Mouse (Mus musculus): ENCODE data around the gene Dclk3.

The Dclk3 gene

DNA sequence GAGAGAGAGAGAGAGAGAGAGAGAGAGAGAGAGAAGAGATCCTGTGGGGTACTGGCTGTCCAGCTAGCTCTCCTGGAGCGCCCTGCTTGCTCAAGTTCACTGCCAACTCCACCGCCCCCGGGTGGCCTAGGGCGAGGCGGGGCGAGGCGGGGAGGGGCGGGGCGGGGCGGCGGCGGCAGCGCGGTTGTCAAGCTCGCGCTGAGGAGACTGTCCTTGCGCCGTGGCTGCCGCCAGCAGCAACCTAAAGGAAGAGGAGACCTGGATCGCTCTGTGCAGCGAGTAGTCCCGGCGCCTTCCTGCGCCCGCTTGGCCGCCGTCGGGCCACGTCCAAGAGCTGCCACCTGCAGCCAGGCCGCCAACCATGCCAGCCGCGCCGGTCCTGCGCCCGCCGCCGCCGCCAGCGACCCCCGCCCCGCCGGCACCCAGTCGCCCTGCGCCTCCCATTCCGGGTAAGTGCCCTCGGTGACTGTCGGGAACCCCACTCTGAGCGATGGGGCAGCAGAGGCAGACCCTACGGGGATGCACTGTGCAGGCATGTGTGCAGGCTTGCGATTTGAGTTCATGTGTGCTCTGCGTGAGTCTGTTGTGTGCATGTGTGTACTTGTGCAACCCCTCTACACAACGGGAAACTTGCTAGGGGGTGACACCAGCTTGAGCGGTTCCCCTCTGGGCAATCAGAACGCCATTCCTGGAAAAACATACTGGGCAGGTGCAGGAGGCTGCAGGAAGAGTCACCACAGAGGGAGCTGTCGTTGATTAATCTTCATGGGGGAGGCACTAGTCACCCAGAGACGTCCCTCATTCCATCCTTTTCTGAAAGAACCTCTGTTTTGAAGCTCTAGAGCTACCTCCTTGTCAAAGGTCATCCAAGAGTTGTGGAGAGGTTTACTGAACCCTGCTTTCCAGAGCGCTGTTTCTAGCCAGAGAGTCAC lies at the start of gene Dclk3:
TSS of gene Dclk3 (plus strand) at position 178 of the 932 bp plus-strand sequence.
- DNase-seq (ENCODE audit: low read depth, low spot score) = peak; percentile 54

DNA sequence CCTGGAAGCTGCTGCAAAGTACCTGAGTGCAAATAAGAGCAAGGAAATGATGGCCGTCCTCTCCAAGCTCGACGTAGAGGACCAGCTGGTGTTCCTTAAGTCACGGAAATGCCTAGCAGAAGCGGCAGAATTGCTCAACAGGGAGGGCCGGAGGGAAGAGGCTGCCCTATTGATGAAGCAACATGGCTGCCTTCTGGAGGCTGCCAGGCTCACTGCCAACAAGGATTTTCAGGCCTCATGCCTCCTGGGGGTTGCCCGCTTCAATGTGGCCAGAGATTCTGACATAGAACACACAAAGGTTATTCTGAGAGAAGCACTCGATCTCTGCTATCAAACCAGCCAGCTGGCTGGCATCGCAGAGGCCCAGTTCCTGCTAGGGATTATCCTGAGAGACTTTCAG lies 48.9 kb upstream of the Dclk3 start:
- no peak for DNase-seq (ENCODE audit: low read depth, low spot score)

DNA sequence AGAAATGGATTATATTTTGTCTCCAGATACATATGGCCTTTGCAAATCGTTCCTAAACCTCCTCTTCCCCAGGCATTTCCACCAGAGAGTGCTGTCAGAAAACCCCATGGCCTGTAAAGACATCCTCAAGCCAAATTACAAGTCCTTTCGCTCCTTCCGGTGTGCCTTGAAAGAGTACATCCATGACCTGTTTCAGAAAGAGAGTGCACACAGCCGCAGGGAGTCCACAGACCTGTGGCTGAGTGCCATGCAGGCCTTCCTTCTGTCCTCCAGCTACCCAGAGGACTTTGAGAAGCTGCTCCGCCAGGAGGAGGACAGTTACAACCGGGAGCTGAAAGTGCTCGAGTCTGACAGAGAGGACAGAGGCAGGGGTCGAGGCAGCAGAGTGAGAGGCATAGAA lies 47.8 kb upstream of the Dclk3 start:
- DNase-seq (ENCODE audit: low read depth, low spot score) = no peak

DNA sequence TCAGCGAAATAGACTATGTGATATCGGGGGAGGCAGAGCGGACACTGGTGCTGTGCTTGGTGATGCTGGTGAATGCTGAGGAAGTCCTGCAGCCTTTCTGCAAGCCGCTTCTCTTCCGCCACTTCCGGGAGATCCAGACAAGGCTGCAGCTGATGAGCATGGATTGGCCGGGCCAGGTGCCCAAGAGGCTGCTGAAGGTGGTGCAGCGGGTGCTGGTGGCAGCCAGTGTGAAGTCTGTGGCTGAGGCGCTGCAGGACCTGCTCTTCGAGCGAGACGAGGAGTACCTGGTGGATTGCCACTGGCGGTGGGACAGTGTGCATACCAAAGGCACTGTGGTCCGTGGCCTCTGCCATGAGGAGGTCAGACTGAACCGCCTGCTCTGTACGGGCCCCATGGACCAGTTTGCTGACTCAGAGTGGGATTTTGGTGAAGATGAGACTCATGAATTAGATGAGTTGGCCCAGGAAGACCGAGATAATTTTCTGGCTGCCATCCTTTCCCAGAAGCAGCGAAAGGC lies 46.9 kb upstream of the Dclk3 start:
- DNase-seq (ENCODE audit: low read depth, low spot score) = no peak

DNA sequence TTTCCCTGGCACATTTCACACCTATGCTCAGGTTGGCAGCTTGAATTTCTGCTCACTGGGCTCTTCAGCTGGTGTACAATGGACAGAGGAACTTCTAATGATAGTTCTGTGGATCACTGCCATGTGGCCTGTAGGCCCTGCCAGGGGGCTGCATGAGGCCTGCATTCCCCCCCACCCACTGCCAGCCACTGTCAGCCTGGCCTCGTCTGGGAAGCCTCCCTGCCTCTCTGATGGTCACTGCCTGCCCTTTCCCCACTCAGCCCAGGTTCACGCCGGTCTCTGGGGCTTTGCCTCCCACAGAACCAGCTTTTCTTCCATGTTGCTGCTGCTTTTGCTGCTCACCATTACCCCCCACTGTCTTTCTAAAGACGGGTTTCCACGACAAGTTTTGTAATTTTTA lies 43.6 kb upstream of the Dclk3 start:
- no peak for DNase-seq (ENCODE audit: low read depth, low spot score)

DNA sequence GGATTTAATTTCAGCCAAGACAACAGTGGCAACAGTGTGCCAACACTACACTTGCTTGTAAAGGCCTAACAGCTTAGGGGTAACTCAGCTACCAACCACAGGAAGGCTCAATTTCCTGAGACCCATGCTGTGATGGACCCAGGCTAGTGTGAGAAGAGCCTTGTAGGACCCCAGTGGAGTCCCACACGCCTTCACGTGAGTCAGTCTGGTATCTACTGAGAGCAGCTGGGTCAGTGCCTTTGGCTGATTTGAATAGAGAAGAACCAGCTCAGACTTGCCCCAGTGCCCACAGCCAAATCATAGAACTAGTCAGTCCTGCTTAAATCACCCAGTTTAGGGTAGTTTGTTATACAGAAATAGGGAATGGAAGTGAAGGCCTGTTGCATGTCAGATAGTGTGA lies 40.8 kb upstream of the Dclk3 start:
- no peak for DNase-seq (ENCODE audit: low read depth, low spot score)

DNA sequence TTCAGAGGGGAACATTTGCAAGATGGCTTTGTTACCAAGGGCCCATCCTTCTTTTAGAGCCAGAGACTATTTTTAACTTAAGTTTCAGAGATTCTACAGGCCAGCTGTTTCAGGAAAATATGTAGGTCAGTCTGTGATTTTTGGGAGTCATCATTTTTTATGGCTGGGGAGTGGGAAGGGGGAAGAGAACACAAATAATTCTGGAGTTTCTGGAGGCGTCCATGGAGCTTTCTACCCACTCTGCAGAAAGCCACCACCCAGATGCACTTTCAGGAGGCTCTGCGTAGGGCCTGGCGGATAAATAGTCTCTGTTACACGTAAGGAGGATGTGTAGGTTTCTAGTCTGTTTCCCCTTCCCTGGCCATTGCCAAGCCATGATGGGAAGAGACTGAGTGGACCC lies 38.8 kb upstream of the Dclk3 start:
- DNase-seq (ENCODE audit: low read depth, low spot score) = peak; percentile 59

DNA sequence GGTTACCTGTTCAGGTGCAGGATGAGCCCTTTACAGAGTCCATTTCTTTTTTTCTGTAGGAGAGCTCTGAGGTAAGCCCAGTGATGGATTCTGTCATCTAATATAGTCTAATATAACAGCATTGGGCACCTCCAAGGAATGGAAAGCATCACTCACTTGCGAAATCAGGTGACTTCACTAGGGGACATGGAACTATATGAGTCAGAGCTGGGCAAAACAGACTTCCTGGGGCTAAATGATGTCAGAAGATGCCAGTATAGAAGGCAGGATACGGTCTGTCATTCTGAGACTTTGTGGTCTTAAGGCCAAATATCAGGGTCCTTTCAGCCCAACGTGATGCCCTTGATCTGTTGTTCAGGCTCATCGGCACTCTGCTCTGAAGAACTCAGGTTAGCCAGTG lies 35.7 kb upstream of the Dclk3 start:
- DNase-seq (ENCODE audit: low read depth, low spot score) = no peak

DNA sequence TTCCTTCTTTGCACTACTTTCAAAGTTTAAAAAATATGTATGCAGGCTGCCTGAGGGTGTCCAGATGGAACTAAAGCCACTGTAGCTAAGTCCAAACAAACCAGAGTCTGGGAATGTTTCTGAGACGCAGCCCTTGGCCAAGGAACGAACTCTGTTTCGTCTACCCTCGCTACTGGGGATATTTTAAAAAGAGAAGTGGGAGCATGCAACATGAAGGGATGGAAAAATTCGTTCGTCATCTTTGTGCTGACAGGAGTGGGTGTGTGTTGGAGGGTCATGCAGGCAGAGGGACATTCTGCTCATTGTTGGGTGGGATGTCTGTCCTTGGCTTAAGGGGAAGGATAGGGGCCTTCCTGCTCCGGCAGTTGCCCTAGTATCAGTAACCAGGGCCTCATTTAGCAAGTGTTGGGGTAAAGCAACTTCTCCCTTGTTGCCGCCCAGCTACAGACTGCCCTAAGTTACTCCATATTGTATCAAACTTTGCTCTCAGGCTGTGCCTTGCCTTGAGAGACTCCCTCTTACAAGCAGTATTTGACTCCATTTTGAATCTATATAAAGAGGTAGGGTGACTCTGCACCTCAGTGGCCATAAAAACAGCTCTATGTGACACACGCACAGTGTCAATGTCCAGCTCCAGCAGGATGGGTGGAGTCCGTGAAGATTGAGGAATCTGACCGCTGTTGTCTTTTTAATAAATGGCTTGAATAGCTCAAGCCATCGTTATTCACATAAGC lies 34.4 kb upstream of the Dclk3 start:
- DNase-seq (ENCODE audit: low read depth, low spot score) = no peak

DNA sequence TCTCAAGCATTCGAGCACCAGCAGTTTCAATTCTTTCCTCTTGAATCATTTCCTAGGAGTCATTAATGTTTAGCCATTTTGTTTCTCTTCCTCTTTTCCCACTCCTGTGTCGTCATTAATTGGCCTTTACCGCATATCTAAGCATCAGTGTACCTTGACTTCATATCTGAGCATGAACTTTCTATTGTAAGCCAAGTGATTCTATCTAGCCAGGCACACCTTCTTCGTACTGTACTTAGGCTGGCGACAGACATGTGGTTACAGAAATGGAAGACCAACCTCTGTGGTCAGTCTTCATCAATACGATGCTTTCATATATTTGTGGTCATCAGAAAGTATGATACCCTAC lies 33.8 kb upstream of the Dclk3 start:
- DNase-seq (ENCODE audit: low read depth, low spot score) = no peak

DNA sequence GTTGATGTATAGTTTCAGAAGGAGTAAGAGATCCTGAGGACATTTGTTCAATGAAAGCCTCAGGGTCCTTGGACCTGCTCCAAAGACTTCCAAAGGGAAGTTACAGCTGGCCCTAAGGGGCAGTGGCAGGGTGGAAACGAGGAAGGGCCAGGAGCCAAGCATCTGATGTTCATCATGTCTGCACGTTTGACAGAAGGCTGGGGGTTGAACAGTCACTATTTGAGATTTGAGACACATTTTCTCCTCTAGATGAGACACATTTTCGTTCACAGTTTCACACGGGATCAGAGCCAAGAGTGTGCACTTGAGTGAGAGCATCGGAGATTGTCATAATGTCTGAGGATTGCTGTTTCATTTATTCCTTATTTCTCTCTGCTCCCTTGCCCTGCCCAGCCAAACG lies 30.9 kb upstream of the Dclk3 start:
- peak; percentile 76 for DNase-seq (ENCODE audit: low read depth, low spot score)

DNA sequence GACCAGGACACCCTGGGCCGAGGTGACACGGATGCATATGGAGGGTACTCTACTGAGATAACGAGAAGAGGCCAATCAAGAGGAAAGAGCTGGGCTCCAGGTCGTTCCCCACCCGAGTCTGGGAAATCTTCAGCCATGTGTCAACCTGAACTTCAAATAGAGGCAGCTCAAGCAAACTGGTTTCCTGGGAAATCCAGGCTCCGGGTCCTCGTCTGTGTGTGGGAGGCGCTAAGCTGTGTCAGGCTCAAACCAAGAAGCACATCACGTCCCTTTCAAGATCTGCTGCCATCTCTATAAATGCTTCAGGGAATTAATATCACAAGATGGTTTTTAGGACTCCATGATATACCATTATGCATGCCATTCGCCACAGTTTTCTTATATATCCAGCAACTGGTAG lies 30.5 kb upstream of the Dclk3 start:
- DNase-seq (ENCODE audit: low read depth, low spot score) = peak; percentile 74

DNA sequence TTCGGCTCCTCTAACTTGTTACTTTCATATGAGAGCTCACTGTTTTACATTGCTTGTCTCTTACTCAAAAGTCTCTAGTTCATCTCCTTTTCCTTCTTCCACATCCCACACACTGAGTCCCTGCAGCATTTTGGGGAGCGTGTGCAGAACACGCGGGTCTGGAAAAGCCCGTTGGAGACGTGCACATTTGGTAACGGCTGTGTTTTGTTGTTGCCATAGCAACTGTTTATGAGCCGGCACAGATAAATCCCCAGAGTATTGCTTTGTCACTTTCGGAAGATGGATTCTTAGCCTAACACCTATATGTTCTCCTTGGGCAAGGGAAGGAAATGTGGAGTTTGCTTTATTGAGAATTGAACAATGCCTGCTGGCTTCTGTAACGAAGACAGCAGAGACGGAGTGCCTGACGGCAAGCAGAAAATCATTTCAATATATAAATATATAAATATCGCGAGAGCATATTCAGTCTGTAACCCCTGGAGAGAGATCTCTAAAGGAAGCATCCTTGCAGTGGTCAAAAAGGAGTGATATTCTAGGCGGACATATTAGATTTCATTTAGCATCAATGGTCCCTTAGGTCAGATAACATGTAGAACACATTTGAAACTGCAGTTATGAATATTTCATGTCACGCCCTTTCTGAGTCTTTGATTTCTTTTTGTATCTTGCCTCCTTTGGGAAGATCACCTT lies 26.3 kb upstream of the Dclk3 start:
- DNase-seq (ENCODE audit: low read depth, low spot score) = peak; percentile 85

DNA sequence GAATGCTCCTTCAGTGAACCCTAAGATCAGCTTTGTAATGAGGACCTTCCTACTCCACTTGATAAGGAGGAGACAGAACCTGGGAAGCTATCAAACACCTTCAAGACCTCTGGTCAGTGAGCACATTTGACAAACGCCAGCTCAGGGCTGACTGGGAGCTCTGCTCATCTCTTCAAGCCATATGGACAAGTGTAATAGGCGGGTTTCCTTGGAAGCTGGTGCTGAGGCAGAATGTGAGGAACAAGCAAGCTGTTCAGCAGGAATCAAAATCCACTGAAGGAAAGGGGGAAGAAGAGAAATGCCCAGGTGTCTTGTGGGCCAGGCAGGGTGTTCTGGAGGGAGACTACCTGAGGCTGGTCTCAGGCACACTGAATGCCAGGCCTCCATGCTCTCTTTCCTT lies 17.0 kb upstream of the Dclk3 start:
- peak; percentile 55 for DNase-seq (ENCODE audit: low read depth, low spot score)

DNA sequence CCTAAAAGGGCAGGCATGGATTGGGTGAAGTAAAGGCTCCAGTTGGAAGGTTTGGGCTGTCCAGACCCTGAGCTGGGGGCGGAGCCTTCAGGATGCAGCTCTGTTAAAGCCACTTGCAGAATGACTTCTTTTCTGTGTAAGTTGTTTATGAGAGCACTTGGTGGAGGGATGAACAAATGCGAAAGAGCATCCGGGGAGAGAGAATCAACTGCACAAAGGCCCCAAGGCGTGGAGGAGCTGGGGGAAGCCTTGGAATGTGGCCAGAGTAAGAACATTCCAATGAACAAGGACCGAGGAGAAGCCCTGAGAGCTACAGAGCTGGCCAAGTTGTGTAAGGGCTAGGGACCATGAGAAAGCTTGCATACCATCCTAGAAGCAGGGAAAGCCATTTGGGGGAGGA lies 16.3 kb upstream of the Dclk3 start:
- no peak for DNase-seq (ENCODE audit: low read depth, low spot score)

DNA sequence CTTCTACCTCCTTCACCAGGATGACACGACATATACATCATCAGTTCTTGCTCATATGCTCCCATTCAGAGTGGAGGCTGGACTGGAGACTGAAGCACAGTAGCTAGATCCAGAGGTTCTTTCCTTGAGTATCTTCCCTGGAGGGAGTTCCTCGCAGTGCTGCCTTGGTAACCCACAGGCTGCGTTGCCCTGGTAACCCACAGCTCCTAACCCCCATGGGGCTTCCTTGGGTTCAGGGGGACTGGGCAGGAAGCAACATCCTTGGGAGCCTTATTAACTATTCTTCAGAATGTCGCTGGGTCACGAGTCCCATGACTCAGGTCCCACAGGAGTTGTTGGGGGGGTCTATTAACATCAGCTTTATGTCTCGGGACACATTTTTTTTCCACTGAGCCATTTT lies 13.8 kb upstream of the Dclk3 start:
- no peak for DNase-seq (ENCODE audit: low read depth, low spot score)

DNA sequence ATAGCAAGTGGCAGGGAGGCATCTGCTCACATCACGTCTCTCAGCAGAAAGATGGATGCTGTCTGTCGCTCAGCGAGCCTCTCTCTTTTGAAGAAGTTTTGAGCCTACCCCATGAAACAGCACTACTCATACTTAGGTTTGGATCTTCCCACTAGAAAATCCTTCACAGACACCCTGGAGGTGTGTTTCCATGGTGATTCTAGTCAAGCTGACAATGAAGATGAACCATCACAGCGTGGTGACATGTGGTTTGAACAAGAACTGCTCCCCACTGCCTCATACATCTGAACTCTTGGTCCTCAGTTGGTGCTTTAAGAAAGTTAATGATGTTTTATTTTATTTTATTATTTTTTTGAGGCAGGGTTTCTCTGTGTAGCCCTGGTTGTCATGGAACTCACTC lies 12.9 kb upstream of the Dclk3 start:
- peak; percentile 78 for DNase-seq (ENCODE audit: low read depth, low spot score)

DNA sequence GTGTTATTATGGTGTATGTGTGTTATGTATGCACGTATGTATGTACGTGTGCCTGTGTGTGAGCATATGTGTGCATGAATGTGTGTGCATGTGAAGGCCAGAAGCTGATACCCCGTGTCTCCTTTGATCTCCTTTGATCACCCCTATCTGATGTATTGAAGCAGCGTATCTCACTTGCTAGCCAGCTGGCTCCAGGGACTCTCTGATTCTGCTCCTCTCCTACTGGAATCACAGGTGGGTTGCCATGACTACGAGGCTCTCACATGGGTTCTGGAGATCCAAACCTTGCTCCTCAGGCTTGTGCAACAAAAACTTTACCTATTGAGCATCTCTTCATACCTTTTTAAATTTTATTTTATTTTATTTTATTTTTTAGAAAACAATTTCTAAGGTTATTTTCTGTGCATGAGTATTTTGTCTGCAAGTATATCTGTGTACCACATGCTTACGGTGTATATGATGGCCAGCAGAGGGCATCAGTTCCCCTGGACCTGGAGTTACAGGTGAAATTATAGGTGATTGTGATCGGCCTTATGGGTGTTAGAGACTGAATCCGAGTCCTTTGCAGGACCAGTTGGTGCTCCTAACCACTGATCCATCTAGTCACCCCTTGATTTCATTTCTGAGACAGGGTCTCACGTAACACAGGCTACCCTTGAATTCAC lies 10.9 kb upstream of the Dclk3 start:
- DNase-seq (ENCODE audit: low read depth, low spot score) = peak; percentile 73

DNA sequence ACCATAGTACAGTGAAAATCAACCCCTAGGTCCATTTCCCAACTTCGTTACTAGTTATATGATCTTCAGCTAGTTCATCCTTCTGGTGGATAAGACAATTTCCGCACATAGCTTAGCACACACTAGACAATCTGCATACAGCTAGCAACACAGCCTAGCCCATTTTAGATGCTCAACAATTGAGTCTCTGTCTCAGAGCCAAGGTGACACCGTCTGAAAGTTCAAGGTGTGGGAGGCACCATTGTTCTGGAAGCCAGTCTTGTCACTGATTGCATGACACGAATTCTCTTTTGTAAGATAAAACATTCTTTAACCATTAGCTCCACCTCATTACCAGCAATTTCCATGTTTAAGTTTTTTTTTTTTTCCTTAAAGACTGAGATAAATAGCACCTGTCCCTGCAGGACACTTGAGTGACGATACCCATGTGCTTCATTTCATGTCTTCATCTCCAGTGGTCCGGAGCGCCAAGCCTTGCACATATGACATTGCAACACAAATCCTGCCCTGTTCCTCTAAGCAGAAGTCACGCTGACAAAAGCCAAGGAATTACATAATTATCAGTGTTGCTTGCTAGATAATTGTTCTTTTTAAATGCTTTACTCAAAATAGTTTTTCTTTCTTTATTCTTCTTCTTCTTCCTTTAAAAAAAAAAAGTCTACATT lies 10.1 kb upstream of the Dclk3 start:
- peak; percentile 69 for DNase-seq (ENCODE audit: low read depth, low spot score)

DNA sequence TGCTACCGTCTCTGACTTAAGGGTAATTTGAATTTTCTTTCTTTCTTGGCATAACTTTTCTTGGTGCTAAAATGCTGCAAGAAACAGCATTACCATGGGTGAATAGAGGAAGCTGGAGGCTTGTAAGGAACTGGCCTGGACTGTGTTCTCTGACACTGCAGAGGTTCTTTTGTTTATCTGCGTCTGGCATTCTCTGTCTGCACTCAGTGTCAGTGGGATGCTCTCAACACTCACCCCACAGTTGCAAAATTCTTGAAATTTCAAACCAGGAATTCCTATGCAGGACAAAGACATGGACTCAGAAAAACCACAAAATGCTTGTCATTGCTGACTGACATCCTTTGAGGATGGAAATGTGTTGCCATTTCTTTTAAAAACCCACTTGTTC lies 9.5 kb upstream of the Dclk3 start:
- DNase-seq (ENCODE audit: low read depth, low spot score) = no peak

DNA sequence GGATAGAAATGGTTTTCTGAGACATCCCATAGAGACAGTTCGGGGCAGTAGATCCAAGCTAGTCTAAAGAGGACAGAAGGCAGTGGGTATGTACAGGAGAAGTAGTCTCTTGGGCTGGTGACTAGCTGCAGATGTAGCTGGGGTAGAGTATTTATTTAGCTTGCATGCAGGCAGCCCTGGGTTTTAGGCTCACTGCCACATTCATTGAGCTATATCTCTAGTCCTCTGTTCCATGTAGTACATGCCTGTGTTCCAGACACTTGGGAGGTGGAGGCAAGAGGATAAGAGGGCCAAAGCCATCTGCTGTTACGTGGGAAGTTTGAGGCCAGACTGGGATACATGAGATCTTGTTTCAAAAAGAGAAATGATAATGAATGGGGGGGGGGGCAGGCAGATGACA lies 3.5 kb upstream of the Dclk3 start:
- peak; percentile 70 for DNase-seq (ENCODE audit: low read depth, low spot score)

Data from brain, adult 2 months (tissue).